Comparison of ENCODE assay signal across 9 mouse cellular contexts in the genomic region with DNA sequence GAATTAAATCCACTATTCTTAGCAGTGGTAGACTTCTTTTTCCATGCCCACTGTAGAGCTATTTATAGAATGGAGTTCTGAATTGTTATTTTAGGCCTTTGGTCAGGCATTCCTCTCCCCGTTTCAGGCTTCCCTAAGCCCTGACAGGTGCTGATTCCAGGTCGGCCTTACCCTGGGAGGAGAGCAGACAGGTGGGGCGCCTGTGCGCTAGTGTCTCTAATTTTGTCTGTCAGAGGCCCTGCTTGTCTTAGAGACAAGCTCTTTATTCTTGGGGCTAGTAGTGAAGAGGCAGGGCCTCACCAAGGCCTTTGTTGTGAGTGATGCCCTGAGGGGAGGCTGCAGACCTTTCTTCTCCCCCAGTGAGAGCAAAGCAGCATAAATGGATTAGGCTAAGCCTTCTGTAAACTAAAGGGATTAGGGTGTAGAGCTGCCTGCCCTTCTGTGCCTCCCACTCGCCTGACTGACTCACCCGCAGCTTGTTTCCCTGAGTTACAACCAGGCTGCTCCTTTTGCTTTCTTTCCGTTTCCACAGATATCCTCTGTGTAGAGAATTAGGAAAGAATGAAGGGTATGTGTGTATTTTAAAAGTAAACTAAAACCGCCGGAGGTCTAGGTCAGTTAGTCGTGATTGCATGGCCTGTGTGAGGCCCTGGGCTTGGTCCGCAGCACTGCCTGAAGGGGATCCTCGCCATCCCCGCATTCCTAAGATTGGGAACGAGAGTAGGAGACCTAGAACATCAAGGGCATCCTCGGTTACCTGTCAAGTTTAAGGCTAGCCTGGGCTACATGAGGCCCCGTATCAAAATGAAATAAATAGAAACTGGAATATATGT. TPM values are rescaled to one million over a fixed set of nuclear protein-coding genes. Genes with fewer than 3 reads are reported as not detected.
DNase-seq lines count a peak whose midpoint lies in the region; ATAC-seq and TF ChIP-seq lines count a peak whose summit lies in the region.
"Had no signal": no experiment of that assay in that cellular context is flagged by ENCODE, and none has a peak within 500 bp of the region (broad histone marks: within the 10 kb centered on the region; RNA-seq: fewer than 3 reads in every experiment).

No protein-coding gene starts in this region.

- ATAC-seq in heart, embryonic 12.5 days (ENCODE audit: insufficient number of reproducible peaks, low FRiP score) = peak; percentile 40; the same call in 1 of the 2 replicates
- peak; percentile 89 for ATAC-seq in stomach, embryonic 16.5 days (ENCODE audit: insufficient read depth, low FRiP score)

- H3K4me3 ChIP-seq in cerebellum, adult 2 months (replicated peaks; ENCODE audit: insufficient read depth, low read depth, low read length) = no peak overlapping the region
- H3K4me3 ChIP-seq in heart, embryonic 12.5 days = no peak overlapping the region; the same call in 1 of the 2 replicates
- H3K4me3 ChIP-seq in stomach, embryonic 16.5 days (replicated peaks; ENCODE audit: low read length) = no peak overlapping the region
- H3K4me3 ChIP-seq: liver, embryonic 15.5 days had no signal

- peak overlapping the region; percentile 43 for H3K4me2 ChIP-seq in heart, embryonic 12.5 days
- H3K4me2 ChIP-seq in stomach, embryonic 16.5 days (ENCODE audit: low read depth, low read length) = no peak overlapping the region
- H3K4me2 ChIP-seq: liver, embryonic 15.5 days had no signal

- intact Hi-C loops in left cerebral cortex, postnatal 25 days (cut with DNase I) = no loop called here

- H3K9me3 ChIP-seq in heart, embryonic 12.5 days (replicated peaks) = no peaks in the 10 kb centered on the region
- no peaks in the 10 kb centered on the region for H3K9me3 ChIP-seq in stomach, embryonic 16.5 days (replicated peaks; ENCODE audit: control insufficient read depth, low read length)
- H3K9me3 ChIP-seq: liver, embryonic 15.5 days had no signal

- WGBS in cerebellum, adult 2 months = 55% methylated on average over 16 of the region's 16 CpGs
- WGBS in heart, embryonic 12.5 days = 46% methylated on average over 16 of the region's 16 CpGs
- 31% methylated on average over 16 of the region's 16 CpGs for WGBS in stomach, embryonic 16.5 days

- H3K9ac ChIP-seq in heart, embryonic 12.5 days = peak overlapping the region; percentile 54; the same call in 1 of the 2 replicates
- H3K9ac ChIP-seq in stomach, embryonic 16.5 days (ENCODE audit: low read length) = 0 out of 2 replicates have a peak overlapping the region, but pooled peaks have one; percentile 17
- H3K9ac ChIP-seq: liver, embryonic 15.5 days had no signal

- no peak for TF ChIP-seq POLR2A in cerebellum, adult 2 months (IDR thresholded peaks at IDR 0.05; ENCODE audit: borderline replicate concordance, insufficient read depth, low read length)

- no peaks in the 10 kb centered on the region for H3K27me3 ChIP-seq in cerebellum, adult 2 months (ENCODE audit: control insufficient read depth, insufficient read depth, low read length)
- H3K27me3 ChIP-seq in heart, embryonic 12.5 days (replicated peaks) = no peaks in the 10 kb centered on the region
- no peaks in the 10 kb centered on the region for H3K27me3 ChIP-seq in stomach, embryonic 16.5 days (ENCODE audit: control insufficient read depth, insufficient read depth, low read length)
- H3K27me3 ChIP-seq: liver, embryonic 15.5 days had no signal

- peak; percentile 30 to 56 for DNase-seq in cerebellum, adult 2 months
- DNase-seq in cerebellum, postnatal 14 days = no peak
- DNase-seq in Muller cell, postnatal 12 days (ENCODE audit: inconsistent ontology term) = peak; percentile 68
- peak; percentile 46 to 79 for DNase-seq in left cerebral cortex, postnatal 25 days (ENCODE audit: low spot score in 2 of 2)
- no peak for DNase-seq in spleen, postnatal 14 days (ENCODE audit: low spot score in 2 of 2)
- DNase-seq in gastrocnemius, postnatal 10 days = no peak

- H3K4me1 ChIP-seq in cerebellum, adult 2 months (ENCODE audit: control insufficient read depth, insufficient read depth, low read length) = peaks cover 9% of the 10 kb centered on the region
- H3K4me1 ChIP-seq in heart, embryonic 12.5 days (replicated peaks) = peaks cover 35% of the 10 kb centered on the region
- H3K4me1 ChIP-seq in stomach, embryonic 16.5 days (ENCODE audit: control insufficient read depth, insufficient read depth, low read length) = peaks cover 13% of the 10 kb centered on the region; the same call in 1 of the 2 replicates

- TF ChIP-seq CTCF in cerebellum, adult 2 months (IDR thresholded peaks at IDR 0.05; ENCODE audit: borderline replicate concordance, insufficient read depth, low read depth, low read length) = no peak

- H3K27ac ChIP-seq in cerebellum, adult 2 months (ENCODE audit: insufficient read depth, low read length) = no peak overlapping the region
- H3K27ac ChIP-seq in heart, embryonic 12.5 days (ENCODE audit: poor library complexity, severe bottlenecking) = peak overlapping the region; percentile 98
- peak overlapping the region; percentile 70; the same call in 1 of the 2 replicates for H3K27ac ChIP-seq in stomach, embryonic 16.5 days (ENCODE audit: low read length)
- H3K27ac ChIP-seq: liver, embryonic 15.5 days had no signal

- H3K36me3 ChIP-seq in heart, embryonic 12.5 days = peaks cover 88% of the 10 kb centered on the region
- H3K36me3 ChIP-seq in stomach, embryonic 16.5 days (ENCODE audit: control insufficient read depth, insufficient read depth, low read length) = peaks cover 34% of the 10 kb centered on the region

RNA-seq across cellular contexts. Expression of gene Clta, which starts 24.3 kb away (rescaled TPM):
- polyA plus RNA-seq in cerebellum, adult 2 months (2012; rRNA removed) = 459 and 486 TPM in 2 replicates
- 153 and 163 TPM in 2 replicates for polyA plus RNA-seq in heart, embryonic 12.5 days (2016; fragmentation: Nextera tagmentation; extraction: Ambion mirVana)
- 100 to 1,000 TPM; 280 to 281 TPM for total RNA-seq in left cerebral cortex, postnatal 25 days (2021)
- polyA plus RNA-seq in stomach, embryonic 16.5 days (2015; fragmentation: Nextera tagmentation; extraction: Ambion mirVana) = 183 and 186 TPM in 2 replicates
- total RNA-seq in gastrocnemius, postnatal 10 days (2021) = 100 to 1,000 TPM in 1 of 2 experiments, 10 to 100 TPM in 1; 94.7 to 106 TPM

RNA-seq across cellular contexts. Expression of gene Ccin, which starts 45.2 kb away (rescaled TPM):
- polyA plus RNA-seq in cerebellum, adult 2 months (2012; rRNA removed) = not detected in 2 replicates
- 0.09 TPM in 1 of 2 replicates, not detected in the other for polyA plus RNA-seq in heart, embryonic 12.5 days (2016; fragmentation: Nextera tagmentation; extraction: Ambion mirVana)
- not detected for total RNA-seq in left cerebral cortex, postnatal 25 days (2021)
- not detected in 2 replicates for polyA plus RNA-seq in stomach, embryonic 16.5 days (2015; fragmentation: Nextera tagmentation; extraction: Ambion mirVana)
- under 1 TPM in 1 of 2 experiments, not detected in 1; 0.14 TPM for total RNA-seq in gastrocnemius, postnatal 10 days (2021)
- polyA plus RNA-seq: liver, embryonic 15.5 days had no signal

RNA-seq across cellular contexts. Expression of gene Gne, which starts 55.5 kb away (rescaled TPM):
- polyA plus RNA-seq in cerebellum, adult 2 months (2012; rRNA removed) = 21.7 and 23.3 TPM in 2 replicates
- polyA plus RNA-seq in heart, embryonic 12.5 days (2016; fragmentation: Nextera tagmentation; extraction: Ambion mirVana) = 35.6 and 36.3 TPM in 2 replicates
- 10 to 100 TPM; 42.9 to 49.7 TPM for total RNA-seq in left cerebral cortex, postnatal 25 days (2021)
- 30.0 and 33.1 TPM in 2 replicates for polyA plus RNA-seq in stomach, embryonic 16.5 days (2015; fragmentation: Nextera tagmentation; extraction: Ambion mirVana)
- total RNA-seq in gastrocnemius, postnatal 10 days (2021) = 10 to 100 TPM; 17.1 to 24.3 TPM

Comparison
In these comparisons a context has a peak if more than half of its experiments do, and no peak if none do; other contexts are left out.
1. DNase-seq: peak in cerebellum, adult 2 months (2 of 2), Muller cell, postnatal 12 days (single experiment) and left cerebral cortex, postnatal 25 days (2 of 2); none in cerebellum, postnatal 14 days (0 of 2), spleen, postnatal 14 days (0 of 2) and gastrocnemius, postnatal 10 days (single experiment).